Mouse (Mus musculus): Measurements from ENCODE around the gene Myo9b. TPM values are rescaled to one million over a fixed set of nuclear protein-coding genes. Genes with fewer than 3 reads are reported as not detected.
"Not testable (repeated sequence)": the region's sequence is repeated elsewhere in the genome, so short reads cannot be mapped to it uniquely, and the experiment has no call there.

Gene Myo9b
- polyA plus RNA-seq, 1 experiment from 2014 or later, result 30.4 TPM

DNA sequence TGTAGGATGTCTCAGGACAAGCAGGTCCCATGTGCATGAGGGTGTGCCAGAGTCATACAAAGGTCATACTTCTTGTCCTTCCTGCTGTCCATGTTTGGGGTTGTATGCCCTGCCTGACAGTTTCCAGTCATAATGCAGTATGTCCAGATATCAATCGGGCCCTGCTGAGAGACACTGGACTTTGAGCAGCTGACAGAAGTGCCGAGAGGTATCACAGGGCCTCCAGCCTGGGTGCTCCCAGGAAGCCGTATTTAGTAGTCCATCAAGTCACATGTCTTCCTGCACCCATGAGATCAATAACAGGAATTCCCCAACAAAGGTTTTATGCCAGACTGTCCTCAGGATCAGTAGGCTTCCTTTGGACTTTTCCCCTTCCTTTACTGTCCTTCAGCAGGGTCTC lies 27.2 kb downstream of the Myo9b start:
- H3K9me3 ChIP-seq (replicated peaks), result 0 out of 2 replicates have a peak, but pooled peaks cover 4% of the 10 kb centered on the region
- H3K27me3 ChIP-seq, result no peaks in the 10 kb centered on the region
- 91% methylated on average over 3 of the region's 3 CpGs for WGBS
- no peak overlapping the region for H3K9ac ChIP-seq
- no peak overlapping the region for H3K4me2 ChIP-seq (replicated peaks)
- H3K4me3 ChIP-seq, result no peak overlapping the region
- H3K36me3 ChIP-seq, result peaks cover 42% of the 10 kb centered on the region
- no peak for ATAC-seq (ENCODE audit: low FRiP score)
- no peak overlapping the region for H3K27ac ChIP-seq
- no peaks in the 10 kb centered on the region for H3K4me1 ChIP-seq

- H3K9ac ChIP-seq, result no peak overlapping the region
- H3K9me3 ChIP-seq (replicated peaks), result 0 out of 2 replicates have a peak, but pooled peaks cover 4% of the 10 kb centered on the region
- H3K27ac ChIP-seq, result no peak overlapping the region
- ATAC-seq (ENCODE audit: low FRiP score), result no peak
- no peaks in the 10 kb centered on the region for H3K4me1 ChIP-seq
- 97% methylated on average over 1 of the region's 1 CpGs for WGBS
- no peaks in the 10 kb centered on the region for H3K27me3 ChIP-seq
- H3K4me2 ChIP-seq (replicated peaks), result no peak overlapping the region
- no peak overlapping the region for H3K4me3 ChIP-seq
- H3K36me3 ChIP-seq, result peaks cover 25% of the 10 kb centered on the region
Measured at GRCm38 (mm10) chr8:71302788-71303187, 30.3 kb downstream of the Myo9b start.

DNA sequence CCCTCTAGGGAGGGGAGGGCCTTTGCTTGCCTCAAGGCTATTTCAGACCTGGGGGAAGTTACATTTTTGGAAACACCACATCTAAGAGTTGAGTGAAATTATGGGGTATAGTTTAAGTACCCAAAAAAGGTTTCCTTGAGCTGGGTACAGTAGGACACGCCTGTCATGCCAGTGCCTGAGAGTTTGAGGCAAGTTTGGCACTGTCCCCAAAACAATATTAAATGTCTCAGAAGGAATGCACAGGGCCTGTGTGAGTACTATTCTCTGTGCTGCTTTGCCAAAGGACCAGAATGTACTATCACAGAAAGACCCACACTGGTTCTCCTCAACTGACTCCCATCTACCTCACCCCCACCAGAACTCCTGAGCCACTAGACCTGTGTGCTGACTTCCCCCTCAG lies 31.1 kb downstream of the Myo9b start:
- H3K4me1 ChIP-seq, result no peaks in the 10 kb centered on the region
- H3K4me3 ChIP-seq, result no peak overlapping the region
- H3K9ac ChIP-seq, result no peak overlapping the region
- H3K27me3 ChIP-seq, result no peaks in the 10 kb centered on the region
- H3K4me2 ChIP-seq (replicated peaks), result no peak overlapping the region
- no peak overlapping the region for H3K27ac ChIP-seq
- ATAC-seq (ENCODE audit: low FRiP score), result no peak
- 0 out of 2 replicates have a peak, but pooled peaks cover 4% of the 10 kb centered on the region for H3K9me3 ChIP-seq (replicated peaks)
- 95% methylated on average over 1 of the region's 1 CpGs for WGBS
- H3K36me3 ChIP-seq, result 0 out of 2 replicates have a peak, but pooled peaks cover 21% of the 10 kb centered on the region

DNA sequence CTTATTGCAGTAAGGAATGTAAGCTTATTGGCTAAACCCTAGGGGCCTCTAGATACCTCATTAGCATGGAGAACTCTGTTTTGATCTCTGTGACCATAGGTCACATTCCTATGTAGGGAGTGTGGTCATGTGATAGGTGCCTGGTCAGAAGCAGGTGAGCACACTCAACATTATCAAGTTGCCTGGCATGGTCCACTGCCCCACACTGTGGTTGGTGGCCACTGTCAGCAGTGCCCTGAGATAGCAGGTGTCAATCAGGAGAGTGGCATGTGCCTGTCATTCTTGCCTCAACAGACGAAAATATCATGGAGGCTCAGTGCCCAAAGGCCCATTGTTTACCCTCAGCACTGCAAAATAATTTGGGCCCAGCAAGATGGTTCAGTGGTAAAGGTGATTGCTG lies 33.5 kb downstream of the Myo9b start:
- Histone ChIP-seq H3K4me2 (replicated peaks) (no peak overlapping the region), H3K27me3 (no peaks in the 10 kb centered on the region), H3K9ac (no peak overlapping the region), H3K36me3 (0 out of 2 replicates have a peak, but pooled peaks cover 21% of the 10 kb centered on the region), H3K27ac (no peak overlapping the region), H3K9me3 (replicated peaks) (0 out of 2 replicates have a peak, but pooled peaks cover 4% of the 10 kb centered on the region), H3K4me3 (no peak overlapping the region), H3K4me1 (no peaks in the 10 kb centered on the region)
- ATAC-seq (ENCODE audit: low FRiP score), result no peak
- 88% methylated on average over 1 of the region's 1 CpGs for WGBS

- ATAC-seq (ENCODE audit: low FRiP score), result no peak
- H3K4me3 ChIP-seq, result no peak overlapping the region
- H3K9me3 ChIP-seq (replicated peaks), result 0 out of 2 replicates have a peak, but pooled peaks cover 2% of the 10 kb centered on the region
- H3K36me3 ChIP-seq, result 0 out of 2 replicates have a peak, but pooled peaks cover 15% of the 10 kb centered on the region
- peaks cover 2% of the 10 kb centered on the region; the same call in 1 of the 2 replicates for H3K4me1 ChIP-seq
- no peaks in the 10 kb centered on the region for H3K27me3 ChIP-seq
- H3K27ac ChIP-seq, result no peak overlapping the region
- 83% methylated on average over 1 of the region's 1 CpGs for WGBS
- no peak overlapping the region for H3K4me2 ChIP-seq (replicated peaks)
- no peak overlapping the region for H3K9ac ChIP-seq
Measured at GRCm38 (mm10) chr8:71307371-71307770, 34.9 kb downstream of the Myo9b start.

- WGBS, result 90% methylated on average over 4 of the region's 4 CpGs
- Histone ChIP-seq H3K9me3 (replicated peaks) (no peaks in the 10 kb centered on the region), H3K4me1 (peaks cover 7% of the 10 kb centered on the region), H3K27ac (no peak overlapping the region), H3K4me2 (replicated peaks) (no peak overlapping the region), H3K36me3 (0 out of 2 replicates have a peak, but pooled peaks cover 12% of the 10 kb centered on the region), H3K27me3 (no peaks in the 10 kb centered on the region), H3K9ac (no peak overlapping the region), H3K4me3 (no peak overlapping the region)
- no peak for ATAC-seq (ENCODE audit: low FRiP score)
Measured at GRCm38 (mm10) chr8:71307913-71308312, 35.4 kb downstream of the Myo9b start.

DNA sequence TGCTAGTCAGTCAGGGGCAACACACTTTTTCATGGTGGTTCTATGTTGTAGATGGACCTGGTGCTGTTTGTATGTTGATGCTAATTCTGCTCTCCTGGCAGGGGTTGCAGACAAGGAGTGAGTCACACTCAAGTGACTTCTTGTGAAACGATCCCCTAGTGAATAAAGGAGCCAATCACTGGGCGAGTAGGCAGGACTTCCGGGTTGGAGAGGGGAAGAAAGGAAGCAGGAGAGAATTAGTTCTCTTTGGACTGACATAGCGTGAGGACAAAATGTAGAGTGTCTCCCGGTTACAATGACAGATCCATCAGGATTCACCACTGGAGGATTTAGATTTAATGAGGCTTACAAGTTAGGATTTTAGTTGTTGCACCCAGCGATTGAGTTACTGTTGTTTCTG lies 37.9 kb downstream of the Myo9b start:
- 81% methylated on average over 6 of the region's 6 CpGs for WGBS
- no peak overlapping the region for H3K27ac ChIP-seq
- H3K27me3 ChIP-seq, result no peaks in the 10 kb centered on the region
- H3K4me1 ChIP-seq, result peaks cover 7% of the 10 kb centered on the region
- H3K9ac ChIP-seq, result no peak overlapping the region
- no peak overlapping the region for H3K4me2 ChIP-seq (replicated peaks)
- no peak for ATAC-seq (ENCODE audit: low FRiP score)
- 0 out of 2 replicates have a peak, but pooled peaks cover 7% of the 10 kb centered on the region for H3K36me3 ChIP-seq
- no peak overlapping the region for H3K4me3 ChIP-seq
- no peaks in the 10 kb centered on the region for H3K9me3 ChIP-seq (replicated peaks)

DNA sequence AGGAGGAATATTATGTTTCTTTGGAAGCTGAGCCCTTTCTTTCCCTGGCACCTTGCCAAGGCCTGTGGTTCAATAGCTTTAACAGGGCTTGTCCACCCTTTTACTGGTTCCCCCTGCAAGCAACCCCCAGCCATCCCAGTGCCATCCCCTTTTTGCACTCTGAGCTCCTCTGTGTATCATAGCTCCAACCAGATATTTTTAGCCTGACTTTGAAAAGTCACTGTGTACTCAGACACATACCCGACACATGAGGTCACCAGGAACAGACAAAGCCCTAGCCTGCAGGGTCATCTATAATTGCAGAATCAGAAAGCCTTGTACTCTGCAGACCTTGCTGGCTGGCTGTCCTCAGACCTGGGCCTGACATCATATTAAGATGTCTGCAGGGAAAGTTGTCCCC lies 40.2 kb downstream of the Myo9b start:
- WGBS, result 55% methylated on average over 1 of the region's 1 CpGs
- H3K9ac ChIP-seq, result no peak overlapping the region

DNA sequence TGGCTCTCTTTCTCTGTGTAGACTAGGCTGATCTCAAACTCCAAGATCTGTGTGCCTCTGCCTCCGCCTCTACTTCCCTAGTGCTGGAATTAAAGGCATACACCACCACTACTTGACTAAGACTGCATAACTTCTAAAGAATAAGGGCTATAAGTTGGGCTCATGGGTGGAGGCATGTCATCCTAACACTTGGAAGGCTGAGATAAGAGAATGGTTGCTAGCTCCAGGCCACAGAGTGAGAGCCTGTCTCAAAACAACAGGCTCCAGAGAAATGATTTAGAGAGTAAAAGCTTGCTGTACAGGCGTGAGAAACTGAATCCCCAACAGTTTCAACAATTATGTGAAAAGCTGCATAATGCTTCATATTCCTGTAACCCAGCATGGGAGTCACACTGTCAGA lies 41.4 kb downstream of the Myo9b start:
- no peak for ATAC-seq (ENCODE audit: low FRiP score)
- Histone ChIP-seq H3K4me1 (peaks cover 7% of the 10 kb centered on the region), H3K9me3 (replicated peaks) (no peaks in the 10 kb centered on the region), H3K9ac (no peak overlapping the region), H3K27me3 (no peaks in the 10 kb centered on the region), H3K27ac (no peak overlapping the region), H3K4me3 (no peak overlapping the region), H3K36me3 (peaks cover 19% of the 10 kb centered on the region; the same call in 1 of the 2 replicates), H3K4me2 (replicated peaks) (no peak overlapping the region)
- WGBS, result 92% methylated on average over 2 of the region's 2 CpGs

More for the DNA sequence above, 40.2 kb downstream of the Myo9b start:
- peaks cover 7% of the 10 kb centered on the region for H3K4me1 ChIP-seq
- peaks cover 17% of the 10 kb centered on the region; the same call in 1 of the 2 replicates for H3K36me3 ChIP-seq
- no peaks in the 10 kb centered on the region for H3K9me3 ChIP-seq (replicated peaks)
- ATAC-seq (ENCODE audit: low FRiP score), result 0 out of 2 replicates have a peak, but pooled peaks have one; percentile 32
- peak overlapping the region; percentile 35; the same call in 1 of the 2 replicates for H3K27ac ChIP-seq
- H3K4me2 ChIP-seq (replicated peaks), result no peak overlapping the region
- no peaks in the 10 kb centered on the region for H3K27me3 ChIP-seq
- no peak overlapping the region for H3K4me3 ChIP-seq

GRCm38 (mm10) chr8:71315972-71316371 lies 43.5 kb downstream of the Myo9b start:
- H3K4me2 ChIP-seq (replicated peaks), result no peak overlapping the region
- H3K9me3 ChIP-seq (replicated peaks), result no peaks in the 10 kb centered on the region
- WGBS, result 93% methylated on average over 5 of the region's 5 CpGs
- H3K27me3 ChIP-seq, result no peaks in the 10 kb centered on the region
- ATAC-seq (ENCODE audit: low FRiP score), result no peak
- no peak overlapping the region for H3K9ac ChIP-seq
- no peak overlapping the region for H3K27ac ChIP-seq
- peaks cover 7% of the 10 kb centered on the region for H3K4me1 ChIP-seq
- H3K4me3 ChIP-seq, result no peak overlapping the region
- peaks cover 22% of the 10 kb centered on the region; the same call in 1 of the 2 replicates for H3K36me3 ChIP-seq

DNA sequence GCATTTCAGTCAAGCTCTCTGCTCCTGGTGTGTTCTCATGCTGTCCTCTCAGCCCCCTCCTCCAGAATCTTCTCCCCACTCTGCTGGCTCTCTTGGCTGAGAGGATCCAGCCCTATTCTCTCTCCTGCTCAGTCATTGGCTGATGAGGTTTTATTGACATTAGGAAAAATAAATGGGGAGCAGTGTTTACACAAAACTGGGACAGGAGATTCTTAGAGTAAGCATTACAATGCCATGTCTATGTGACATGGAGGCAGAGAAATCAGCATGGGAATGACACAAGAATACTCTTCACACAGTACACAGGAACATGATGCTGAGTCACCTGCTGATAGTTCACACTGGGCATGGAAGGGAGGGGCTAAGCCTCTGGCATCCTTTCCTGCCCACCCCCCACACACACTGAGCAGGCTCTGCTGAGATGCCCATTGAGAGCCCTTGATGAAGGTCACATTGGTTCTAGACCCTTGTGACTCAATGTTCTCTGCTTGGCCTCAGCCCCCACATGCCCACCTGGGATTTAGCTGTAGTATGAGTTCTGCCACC lies 44.0 kb downstream of the Myo9b start:
- Histone ChIP-seq H3K36me3 (peaks cover 22% of the 10 kb centered on the region; the same call in 1 of the 2 replicates), H3K27me3 (no peaks in the 10 kb centered on the region), H3K4me2 (replicated peaks) (no peak overlapping the region), H3K4me1 (peaks cover 7% of the 10 kb centered on the region), H3K9ac (no peak overlapping the region), H3K4me3 (no peak overlapping the region), H3K27ac (no peak overlapping the region), H3K9me3 (replicated peaks) (no peaks in the 10 kb centered on the region)
- ATAC-seq (ENCODE audit: low FRiP score), result no peak

DNA sequence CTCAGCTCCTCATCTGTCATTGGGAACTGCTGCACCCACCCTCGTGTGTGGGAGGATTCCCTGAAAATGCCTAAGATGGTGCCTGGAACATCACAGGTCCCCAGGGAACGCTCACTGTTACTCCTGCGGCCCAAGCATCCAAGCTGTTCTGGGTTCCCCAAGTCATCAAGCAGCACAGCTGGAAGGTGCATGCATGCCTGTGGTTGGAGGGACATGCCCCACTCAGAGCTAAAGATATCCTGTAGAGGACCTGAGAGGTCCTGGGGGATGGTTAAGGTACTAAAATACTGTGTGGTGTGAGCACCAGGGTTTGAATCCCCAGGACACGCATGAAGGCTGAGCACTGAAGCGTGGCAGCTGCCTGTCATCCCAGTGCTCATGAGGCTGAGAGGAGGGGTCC lies 46.1 kb downstream of the Myo9b start:
- H3K27ac ChIP-seq; H3K9me3 ChIP-seq (replicated peaks); H3K4me3 ChIP-seq; H3K9ac ChIP-seq; H3K4me2 ChIP-seq (replicated peaks); H3K4me1 ChIP-seq; ATAC-seq (ENCODE audit: low FRiP score); H3K27me3 ChIP-seq: not testable (repeated sequence)
- peaks cover 42% of the 10 kb centered on the region for H3K36me3 ChIP-seq
- WGBS, result 81% methylated on average over 5 of the region's 5 CpGs

GRCm38 (mm10) chr8:71319760-71320159 lies 47.2 kb downstream of the Myo9b start:
- H3K9ac ChIP-seq; H3K9me3 ChIP-seq (replicated peaks); H3K4me2 ChIP-seq (replicated peaks); H3K4me1 ChIP-seq; H3K27ac ChIP-seq; H3K27me3 ChIP-seq; ATAC-seq (ENCODE audit: low FRiP score); H3K4me3 ChIP-seq: not testable (repeated sequence)
- WGBS, result 86% methylated on average over 2 of the region's 2 CpGs
- peaks cover 53% of the 10 kb centered on the region for H3K36me3 ChIP-seq

Data from hindbrain, embryonic 12.5 days (tissue).